Mouse (Mus musculus): ENCODE data around the gene Gbp8.
"Not testable (repeated sequence)": the region's sequence is repeated elsewhere in the genome, so short reads cannot be mapped to it uniquely, and the experiment has no call there.

DNA sequence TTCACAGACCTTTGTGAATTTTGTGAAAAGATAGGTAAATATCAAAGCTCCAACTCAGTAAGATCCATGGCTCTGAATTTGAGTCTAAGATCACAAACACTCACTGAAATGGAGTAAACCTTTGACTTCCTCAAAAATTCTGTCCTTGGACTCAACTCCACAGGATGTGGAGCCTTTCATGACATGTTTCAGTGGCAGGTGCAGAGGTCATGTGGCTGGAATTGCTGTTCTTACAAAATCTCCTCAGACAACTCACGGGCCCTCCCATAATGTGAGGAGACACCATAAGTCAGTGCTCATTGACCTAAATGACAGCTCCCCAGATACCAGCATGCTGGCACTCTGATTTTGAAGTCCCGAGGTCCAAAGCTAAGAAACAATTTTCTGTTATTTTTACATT lies 8.7 kb upstream of the Gbp8 start:
- TF ChIP-seq CTCF, EP300 (IDR thresholded peaks at IDR 0.05): not testable (repeated sequence)

Data from lung, postnatal 0 days (tissue).